Mouse (Mus musculus) ES-E14 (cell line): ENCODE data around the gene Large2. TPM values are rescaled to one million over a fixed set of nuclear protein-coding genes. Genes with fewer than 3 reads are reported as not detected.
A peak's percentile ranks its signal among the peaks of the same experiment; 100 is the strongest.

Source experiments
- DNase-seq: peaks from one replicate; pipeline ENCODE4 v3.0.0-alpha.2; 2013; ENCODE audit warnings: low read depth, low spot score
- H3K27ac ChIP-seq: 2 replicates; pipeline ENCODE4 v1.5.1; 2012; ENCODE audit warnings: low read depth, mild to moderate bottlenecking, low read length, moderate library complexity, mixed read lengths; ENCODE audit not compliant: poor library complexity, insufficient read depth, severe bottlenecking
- H3K36me3 ChIP-seq: 2 replicates; pipeline ENCODE4 v1.6.1; 2012; ENCODE audit warnings: mild to moderate bottlenecking, low read length, moderate library complexity, mixed read lengths; ENCODE audit not compliant: control insufficient read depth, poor library complexity, insufficient read depth, severe bottlenecking
- H3K4me1 ChIP-seq, 2 experiments: fragments of 150-350 bp in 1 of 2; sonication (generic) in 1 of 2; 2 replicates each; pipeline ENCODE4 v1.6.1; 2012; ENCODE audit warnings: low read length in 2 of 2, mild to moderate bottlenecking in 1 of 2, mixed read lengths in 1 of 2; ENCODE audit not compliant: control insufficient read depth in 2 of 2, insufficient read depth in 2 of 2, poor library complexity in 1 of 2
- H3K4me3 ChIP-seq, 2 experiments: fragments of 150-350 bp in 1 of 2; sonication (generic) in 1 of 2; 2 replicates each; pipeline ENCODE4 v1.5.1; 2012; ENCODE audit warnings: low read length in 2 of 2, low read depth in 1 of 2, mild to moderate bottlenecking in 1 of 2, mixed read lengths in 1 of 2; ENCODE audit not compliant: insufficient read depth in 1 of 2, poor library complexity in 1 of 2, severe bottlenecking in 1 of 2
- H3K9ac ChIP-seq: 2 replicates; pipeline ENCODE4 v1.6.1; 2012; ENCODE audit warnings: low read depth, mild to moderate bottlenecking, low read length, mixed read lengths; ENCODE audit not compliant: poor library complexity, insufficient read depth, severe bottlenecking
- H3K9me3 ChIP-seq: fragments of 150-350 bp; sonication (generic); 2 replicates; pipeline ENCODE4 v1.6.1; 2012; ENCODE audit warnings: low read depth, mild to moderate bottlenecking, low read length; ENCODE audit not compliant: control insufficient read depth, insufficient read depth
- CHD2 ChIP-seq: IDR thresholded peaks from 2 replicates; pipeline ENCODE4 v1.6.1; 2014; ENCODE audit warnings: mild to moderate bottlenecking, low read depth, low read length, inconsistent platforms
- HCFC1 ChIP-seq: IDR thresholded peaks from 2 replicates; pipeline ENCODE4 v1.6.1; 2012; ENCODE audit warnings: low read length, inconsistent platforms, borderline replicate concordance; ENCODE audit not compliant: insufficient read depth
- MAFK ChIP-seq: IDR thresholded peaks from 2 replicates; pipeline ENCODE4 v1.6.1; 2014; ENCODE audit warnings: mild to moderate bottlenecking, low read depth, low read length, inconsistent platforms; ENCODE audit not compliant: insufficient read depth
- ZC3H11A ChIP-seq: IDR thresholded peaks from 2 replicates; pipeline ENCODE4 v1.6.1; 2012; ENCODE audit warnings: low read depth, mild to moderate bottlenecking, inconsistent platforms, low read length, borderline replicate concordance
- ZNF384 ChIP-seq: IDR thresholded peaks from 2 replicates; pipeline ENCODE4 v1.6.1; 2012; ENCODE audit warnings: low read depth, low read length, inconsistent platforms
- in situ Hi-C, 2 experiments: fragments of 600-800 bp; cut with MboI; formaldehyde crosslinking; loops; one replicate each; pipeline ENCODE4 v1.15.1; 2025; ENCODE audit warnings: low sequenced_read_pairs in 2 of 2, inconsistent platforms in 1 of 2; ENCODE audit not compliant: unreplicated experiment in 2 of 2
- total RNA-seq: library from RNA; depleted of rRNA; stranded (reverse); fragments of 300-350 nt; gene quantifications from 2 replicates; pipeline ENCODE4 v1.2.3, GENCODE M21; 2012

The Large2 gene
- total RNA-seq, 1 experiment, result 10.3 TPM

DNA sequence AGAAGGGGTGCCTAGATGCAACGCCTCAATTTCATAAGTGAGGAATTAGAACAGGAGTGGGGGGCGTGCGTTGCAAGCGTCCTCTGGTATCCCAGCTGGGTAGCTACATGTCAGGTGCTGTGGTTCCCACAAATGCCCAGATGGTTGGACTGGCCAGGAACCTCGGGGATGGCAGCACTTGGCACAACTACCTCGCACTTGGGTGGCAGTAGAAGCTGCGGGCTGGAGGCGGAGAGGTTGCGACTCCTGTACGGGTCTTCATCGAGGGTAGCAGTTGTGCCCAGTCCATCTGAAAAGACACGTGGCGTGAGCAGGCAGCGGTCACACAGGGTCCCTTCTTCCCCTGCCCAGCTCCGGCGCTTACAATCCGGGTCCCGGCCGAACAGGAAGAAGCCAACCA lies 4.3 kb downstream of the Large2 start:
- H3K9ac ChIP-seq, result peak overlapping the region; percentile 69
- TF ChIP-seq CHD2, result no peak
- TF ChIP-seq ZC3H11A, result no peak
- no peak for TF ChIP-seq ZNF384
- no peak for TF ChIP-seq MAFK
- TF ChIP-seq HCFC1, result no peak
- peaks cover 4 to 34% of the 10 kb centered on the region in 2 experiments; a peak in 3 of 4 replicates for H3K4me1 ChIP-seq
- no peak overlapping the region for H3K27ac ChIP-seq
- DNase-seq, result no peak
- H3K36me3 ChIP-seq, result peaks cover 11% of the 10 kb centered on the region; the same call in 1 of the 2 replicates
- no peaks in the 10 kb centered on the region for H3K9me3 ChIP-seq
- in situ Hi-C loops, result no loop called here
- peak overlapping the region; percentile 68 to 84 for H3K4me3 ChIP-seq

- Histone ChIP-seq H3K9ac (no peak overlapping the region), H3K4me1 (peaks cover 2 to 27% of the 10 kb centered on the region in 2 experiments; a peak in 3 of 4 replicates), H3K4me3 (peak overlapping the region in 1 of 2 experiments; percentile 50; a peak in 2 of 4 replicates), H3K27ac (no peak overlapping the region), H3K9me3 (no peaks in the 10 kb centered on the region), H3K36me3 (peaks cover 17% of the 10 kb centered on the region; the same call in 1 of the 2 replicates)
- no peak for DNase-seq
- TF ChIP-seq CHD2 (no peak), MAFK (no peak), ZNF384 (no peak), HCFC1 (no peak), ZC3H11A (no peak)
- in situ Hi-C loops, result no loop called here
Observed at GRCm38 (mm10) chr2:92367383-92368029, 7.2 kb downstream of the Large2 start.

DNA sequence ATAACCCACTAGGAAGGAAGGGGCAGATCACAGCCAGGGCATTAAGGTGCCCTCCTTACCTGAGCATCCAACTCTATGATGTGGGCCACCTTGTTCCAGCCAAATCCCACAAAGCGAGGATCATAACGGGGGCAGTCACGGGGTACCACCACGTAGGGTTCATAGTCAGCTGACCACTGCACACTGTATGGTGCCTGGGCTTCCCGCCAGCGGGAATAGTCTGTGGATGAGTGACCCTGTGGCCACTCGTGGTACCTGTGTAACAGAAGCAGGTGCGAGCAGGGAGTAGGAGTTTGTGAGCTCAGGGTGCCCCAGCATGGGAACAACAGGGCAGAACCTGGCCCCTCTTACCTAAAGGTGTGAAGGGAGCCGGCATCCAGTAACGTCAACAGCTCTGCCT lies 9.1 kb downstream of the Large2 start:
- DNase-seq, result no peak
- in situ Hi-C loops, result no loop called here
- H3K36me3 ChIP-seq, result peaks cover 22% of the 10 kb centered on the region; the same call in 1 of the 2 replicates
- peaks cover 5 to 15% of the 10 kb centered on the region in 2 experiments; a peak in 3 of 4 replicates for H3K4me1 ChIP-seq
- no peaks in the 10 kb centered on the region for H3K9me3 ChIP-seq
- H3K27ac ChIP-seq, result no peak overlapping the region
- H3K4me3 ChIP-seq, result no peak overlapping the region
- H3K9ac ChIP-seq, result no peak overlapping the region
- no peak for TF ChIP-seq ZC3H11A
- TF ChIP-seq MAFK, result no peak
- TF ChIP-seq CHD2, result no peak
- no peak for TF ChIP-seq ZNF384
- TF ChIP-seq HCFC1, result no peak

- peaks cover 5 to 11% of the 10 kb centered on the region in 2 experiments; a peak in 3 of 4 replicates for H3K4me1 ChIP-seq
- H3K4me3 ChIP-seq, result no peak overlapping the region
- no peak for DNase-seq
- in situ Hi-C loops, result no loop called here
- TF ChIP-seq CHD2, result no peak
- no peak for TF ChIP-seq ZNF384
- no peak for TF ChIP-seq MAFK
- TF ChIP-seq ZC3H11A, result no peak
- no peak for TF ChIP-seq HCFC1
- no peak overlapping the region for H3K9ac ChIP-seq
- peaks cover 23% of the 10 kb centered on the region; the same call in 1 of the 2 replicates for H3K36me3 ChIP-seq
- no peaks in the 10 kb centered on the region for H3K9me3 ChIP-seq
- no peak overlapping the region for H3K27ac ChIP-seq
Observed at GRCm38 (mm10) chr2:92364086-92364485, 10.6 kb downstream of the Large2 start.
